Mouse (Mus musculus) embryo, embryonic 10 days (tissue): ENCODE data around the gene Paip2b.
"Not testable (repeated sequence)": the region's sequence is repeated elsewhere in the genome, so short reads cannot be mapped to it uniquely, and the experiment has no call there.

Experiments
- DNase-seq: peaks from one replicate; pipeline ENCODE4 v3.0.0-alpha.2; 2015; ENCODE audit warnings: low spot score

Paip2b gene

DNA sequence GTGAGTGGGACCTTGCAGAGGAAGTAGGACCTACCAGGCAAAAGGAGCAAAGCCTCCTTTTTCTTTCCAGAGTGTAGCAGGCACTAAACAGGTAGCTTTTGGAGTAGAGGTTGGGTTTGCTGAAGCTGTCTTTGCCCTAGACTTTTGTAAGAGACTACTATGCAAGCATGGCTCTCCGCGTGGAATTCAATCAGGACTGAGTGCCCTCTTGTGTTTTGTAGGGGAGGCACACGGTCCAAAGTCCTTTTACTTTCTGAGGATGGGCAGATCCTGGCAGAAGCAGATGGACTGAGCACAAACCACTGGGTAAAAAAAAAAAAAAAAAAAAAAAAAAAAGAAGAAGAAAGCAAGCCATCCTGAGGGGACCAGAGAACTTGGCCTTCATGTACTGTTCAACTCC lies 34.9 kb downstream of the Paip2b start:
- DNase-seq = no peak

DNA sequence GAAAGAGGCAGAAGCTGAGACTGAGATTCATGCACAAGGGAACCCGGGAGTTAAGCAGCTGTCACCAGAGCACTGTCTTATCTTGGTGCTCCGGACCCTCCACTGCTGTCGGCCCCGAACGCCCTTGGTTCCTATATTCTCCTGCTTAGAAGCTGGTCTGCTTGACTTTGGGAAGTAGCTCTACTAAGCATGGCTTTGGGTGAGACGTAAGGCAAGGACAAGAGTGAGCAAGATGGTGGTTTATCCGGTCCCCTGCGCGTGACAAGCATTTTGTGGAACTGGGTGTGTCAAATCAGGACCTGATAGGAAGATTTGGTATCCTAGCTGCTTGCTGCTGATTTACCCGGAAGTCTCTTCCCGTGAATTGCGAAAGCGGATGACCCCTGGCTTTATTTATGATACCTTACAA lies 36.0 kb downstream of the Paip2b start:
- DNase-seq = peak; percentile 21

DNA sequence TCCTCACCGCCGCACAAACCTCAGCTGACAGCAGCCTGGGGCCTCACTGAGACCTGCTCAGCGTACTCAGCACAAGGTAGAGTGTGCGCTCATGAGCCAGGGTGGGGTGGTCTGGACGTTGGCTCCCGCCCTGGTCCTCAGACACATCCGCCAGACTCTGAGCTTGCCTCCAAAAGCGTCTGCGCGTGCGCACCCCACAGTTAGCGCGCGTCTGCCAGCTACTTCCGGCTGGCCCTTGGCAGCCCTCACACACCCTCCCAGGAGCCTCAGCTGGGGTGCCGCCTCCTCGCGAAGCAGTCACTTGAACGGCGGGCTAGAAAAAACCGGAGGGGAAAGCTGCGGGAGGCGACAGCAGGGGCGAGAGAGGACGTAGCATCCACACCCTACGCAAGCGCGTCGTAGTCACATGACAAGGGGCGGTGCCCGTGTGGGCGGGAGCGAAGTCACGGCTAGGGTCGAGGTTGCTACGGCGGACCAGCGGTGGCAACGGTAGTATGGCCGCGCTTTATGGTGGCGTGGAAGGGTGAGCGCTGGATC lies 36.7 kb downstream of the Paip2b start, which contains the start of gene Nagk:
Nagk (plus strand) TSS at position 223 of the 537 bp plus-strand sequence.
- DNase-seq = peak; percentile 97

DNA sequence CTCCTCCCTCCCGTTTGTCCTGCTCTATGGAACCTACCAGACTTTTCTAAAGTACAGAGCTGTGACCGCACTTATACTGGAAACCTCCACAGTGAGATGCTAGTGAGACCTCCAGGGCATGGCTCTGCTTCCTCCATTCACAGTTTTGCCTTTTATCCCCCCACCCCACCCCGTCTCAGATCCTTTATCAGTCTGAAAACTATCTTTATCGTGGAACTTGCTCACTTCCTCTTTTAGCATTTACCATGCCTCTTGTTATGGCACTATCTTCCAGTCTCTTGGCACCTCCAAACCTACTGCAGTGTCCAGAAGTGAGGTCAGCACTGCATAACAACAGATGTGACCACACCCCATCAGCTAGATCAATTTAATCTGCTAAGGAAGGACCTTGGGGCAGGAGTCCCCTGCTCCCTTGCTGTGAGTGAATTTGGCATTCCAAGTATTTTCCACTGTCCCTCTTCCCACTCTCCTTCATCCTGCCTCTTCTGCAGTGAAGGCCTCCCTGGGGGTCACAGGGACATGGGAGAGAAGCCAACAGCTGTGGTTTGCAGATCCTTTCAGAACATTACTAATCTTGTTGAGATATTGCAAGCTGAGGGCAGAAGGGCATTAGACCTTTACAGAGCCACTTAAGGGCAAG lies 40.2 kb downstream of the Paip2b start:
- DNase-seq = no peak

DNA sequence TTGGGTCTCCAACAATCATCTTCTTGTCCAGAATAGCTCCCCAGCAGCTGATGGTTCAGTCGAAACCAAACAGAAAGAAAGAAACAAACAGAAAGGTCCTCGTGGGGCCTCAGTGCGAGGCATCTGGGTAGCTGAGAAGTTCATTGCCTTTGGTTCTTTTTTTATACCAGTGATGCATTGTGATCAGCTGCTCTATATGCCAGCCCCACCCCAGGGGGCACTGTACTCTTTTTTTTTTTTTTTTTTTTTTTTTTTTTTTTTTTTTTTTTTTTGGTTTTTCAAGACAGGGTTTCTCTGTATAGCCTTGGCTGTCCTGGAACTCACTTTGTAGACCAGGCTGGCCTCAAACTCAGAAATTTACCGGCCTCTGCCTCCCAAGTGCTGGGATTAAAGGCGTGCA lies 41.0 kb downstream of the Paip2b start:
- not testable (repeated sequence) for DNase-seq

DNA sequence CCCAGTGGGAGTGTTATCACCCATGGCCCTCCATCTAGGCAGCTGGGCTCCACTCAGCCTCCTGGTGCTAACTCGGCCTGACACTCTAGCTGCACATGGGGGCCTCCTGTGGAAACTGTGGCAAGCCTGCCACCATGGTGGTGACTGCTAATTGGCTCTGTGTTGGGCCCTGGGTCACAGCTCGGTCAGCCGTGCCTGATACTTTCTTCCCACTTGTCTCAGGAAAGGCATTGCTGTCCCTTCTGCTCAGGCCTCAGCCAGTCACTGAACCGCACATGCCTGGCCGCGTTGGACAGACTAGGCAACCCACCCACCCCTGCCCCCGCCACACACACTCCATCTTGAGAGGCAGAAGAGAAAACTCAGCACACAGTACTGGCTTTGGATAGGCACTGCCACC lies 43.0 kb downstream of the Paip2b start:
- peak; percentile 52 for DNase-seq

DNA sequence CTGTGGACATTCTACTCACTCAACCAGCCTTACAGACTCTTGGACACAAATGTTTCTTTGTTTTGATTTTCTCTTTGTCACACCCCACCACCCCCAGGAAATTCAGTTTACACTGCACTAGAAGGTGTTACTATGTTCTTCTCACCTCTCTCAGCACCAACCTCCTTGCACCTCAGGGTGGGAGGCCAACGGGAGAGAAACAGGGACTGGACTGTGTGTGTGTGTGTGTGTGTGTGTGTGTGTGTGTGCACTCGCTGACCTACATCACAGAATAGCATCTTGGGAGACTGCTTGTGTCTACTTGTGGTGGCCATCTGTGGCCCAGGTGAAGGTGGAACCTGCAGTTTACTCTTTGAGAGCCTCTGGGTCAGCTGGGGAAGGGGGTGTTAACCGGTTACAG lies 45.1 kb downstream of the Paip2b start:
- no peak for DNase-seq

DNA sequence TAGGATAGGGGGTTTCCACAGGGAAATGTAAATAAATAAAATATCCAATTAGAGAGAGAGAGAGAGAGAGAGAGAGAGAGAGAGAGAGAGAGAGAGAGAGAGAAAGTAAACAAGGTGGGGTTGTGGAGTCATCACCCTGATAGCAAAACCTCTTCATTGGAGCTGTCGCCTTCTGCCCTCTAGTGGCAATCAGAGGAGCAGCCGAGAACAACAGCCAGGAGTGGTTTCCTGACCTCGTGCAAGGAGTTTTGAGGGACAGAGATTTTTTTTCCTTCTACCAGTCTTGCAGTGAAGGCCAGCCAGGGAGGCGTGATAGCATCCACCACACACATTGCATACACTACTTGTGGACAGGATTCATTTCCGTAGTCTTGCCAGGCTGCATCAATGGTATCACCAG lies 52.5 kb downstream of the Paip2b start:
- DNase-seq = peak; percentile 74

DNA sequence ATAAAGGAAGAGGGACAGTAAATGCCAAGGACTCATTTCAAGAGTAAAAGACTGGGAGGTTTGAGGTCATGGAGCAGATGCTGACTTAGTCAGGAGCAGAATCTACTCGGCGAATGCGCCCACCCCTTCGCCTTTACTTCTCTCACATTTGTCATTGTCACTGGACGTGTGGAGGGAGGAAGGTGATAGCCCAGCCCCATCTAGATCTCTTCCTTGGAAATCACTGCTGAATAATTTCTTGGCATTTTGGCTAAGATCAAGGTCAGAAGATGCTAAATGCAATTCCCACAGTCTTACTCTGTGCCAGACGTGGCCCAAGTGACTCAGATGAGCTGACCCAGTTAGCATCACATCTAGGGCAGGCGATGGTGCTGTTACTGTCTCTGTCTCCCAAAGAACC lies 53.2 kb downstream of the Paip2b start:
- DNase-seq = no peak

DNA sequence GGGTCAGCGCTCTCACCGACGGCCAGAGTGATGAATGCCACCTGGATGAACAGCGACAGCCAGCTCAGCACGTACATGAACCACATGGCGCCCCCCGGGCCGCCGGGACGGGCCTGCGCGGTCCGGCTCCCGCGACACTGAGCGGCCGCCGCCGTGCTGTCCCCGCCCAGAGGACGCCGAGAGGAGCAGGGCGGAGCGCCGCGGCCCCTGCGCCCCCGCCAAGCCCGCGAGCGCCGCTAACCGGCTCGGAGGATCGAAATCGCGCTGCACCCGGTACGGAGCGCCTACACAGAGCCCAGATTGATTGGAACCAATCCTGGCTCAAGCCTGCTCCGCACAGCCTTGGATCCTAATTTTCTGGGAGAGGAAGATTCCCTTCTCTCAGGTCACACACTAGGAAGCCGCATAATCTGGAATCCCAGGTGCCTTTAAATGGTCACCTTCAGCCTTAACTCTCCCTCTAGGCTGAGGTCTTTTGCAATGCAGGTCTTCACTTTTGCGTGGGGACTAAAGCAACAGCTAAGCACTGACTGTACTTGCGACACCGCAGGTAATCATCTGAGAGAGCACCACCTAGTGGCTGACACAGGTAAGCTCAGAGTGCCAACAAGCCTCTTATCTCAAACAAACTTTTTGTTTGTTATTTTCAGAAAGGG lies 55.8 kb downstream of the Paip2b start, which contains the start of gene Tex261:
Tex261 (minus strand) TSS at position 176 of the 656 bp plus-strand sequence.
- peak; percentile 92 for DNase-seq

DNA sequence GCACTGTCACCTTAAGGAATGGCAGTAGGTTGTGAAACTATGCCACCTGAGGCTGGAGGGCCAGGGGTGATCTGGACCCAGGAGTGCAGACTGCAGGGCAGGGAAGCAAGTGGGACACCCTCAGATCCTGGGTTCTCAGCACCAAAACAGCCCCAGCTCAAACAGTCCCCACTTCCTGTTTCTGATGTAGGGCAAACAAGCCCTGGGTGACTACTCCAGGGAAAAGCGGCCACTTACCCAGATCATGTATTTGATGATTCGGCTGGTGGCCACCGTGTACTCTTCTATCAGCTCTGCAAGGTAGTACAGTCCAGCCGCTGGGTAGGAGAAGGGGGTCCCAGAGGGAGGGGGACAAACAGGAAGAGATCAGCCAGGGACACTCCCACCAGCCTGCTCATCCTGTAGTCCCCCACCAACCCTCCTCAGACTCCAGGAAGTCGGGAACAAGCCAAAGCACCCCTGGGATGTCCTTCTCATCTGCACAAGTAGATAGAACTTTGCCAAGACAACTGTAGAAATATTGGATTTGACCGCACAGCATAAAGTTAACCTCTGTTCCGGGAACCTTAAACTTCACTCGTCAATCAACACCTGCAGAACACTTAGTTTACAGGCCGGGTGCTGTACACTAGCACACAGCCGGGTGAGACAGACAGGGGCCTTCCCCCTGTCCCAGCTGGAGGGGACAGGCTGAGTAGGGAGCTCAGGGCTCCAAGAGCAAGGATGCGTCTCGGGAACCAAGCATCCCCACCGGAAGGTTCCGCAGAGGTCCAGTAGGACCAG lies 56.6 kb downstream of the Paip2b start:
- peak; percentile 17 for DNase-seq

DNA sequence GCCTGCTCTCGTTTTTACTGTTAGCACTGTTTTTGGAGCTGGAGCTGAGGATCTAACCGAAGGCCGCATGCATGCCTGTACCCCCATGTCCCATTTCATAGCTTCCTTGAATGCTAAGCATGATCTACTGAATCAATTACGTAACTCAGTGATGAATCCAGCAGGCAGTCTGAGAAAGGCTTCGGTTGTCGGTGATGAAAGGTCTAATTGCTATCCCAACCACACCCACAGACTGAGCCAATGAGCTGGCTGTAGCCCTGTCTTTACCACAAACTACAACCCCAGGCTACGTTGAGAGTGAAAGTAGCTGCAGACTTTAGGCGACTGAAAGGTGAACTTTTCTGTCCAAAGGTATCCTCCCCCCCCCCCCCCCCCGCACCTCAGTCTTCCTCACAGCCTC lies 57.4 kb downstream of the Paip2b start:
- DNase-seq = no peak

DNA sequence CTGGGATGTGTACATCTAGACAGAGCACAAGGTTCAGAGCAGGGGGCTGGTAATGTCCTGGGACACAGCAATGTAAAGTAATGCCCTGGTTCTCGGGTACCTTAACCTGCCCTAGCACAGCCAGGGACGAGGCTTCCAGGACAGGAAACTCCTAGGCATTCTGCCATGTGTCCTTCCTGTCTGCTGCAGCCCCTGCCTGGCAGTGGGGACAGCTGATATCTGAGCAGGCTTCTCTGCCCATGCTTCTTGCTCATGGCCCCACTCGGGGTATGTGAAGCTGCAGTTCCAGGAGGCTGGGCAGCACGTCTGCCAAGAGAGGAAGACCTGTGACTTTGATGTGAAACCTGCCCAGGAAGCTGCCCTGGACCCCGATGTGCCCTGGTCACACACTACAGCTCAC lies 63.1 kb downstream of the Paip2b start:
- DNase-seq = no peak

DNA sequence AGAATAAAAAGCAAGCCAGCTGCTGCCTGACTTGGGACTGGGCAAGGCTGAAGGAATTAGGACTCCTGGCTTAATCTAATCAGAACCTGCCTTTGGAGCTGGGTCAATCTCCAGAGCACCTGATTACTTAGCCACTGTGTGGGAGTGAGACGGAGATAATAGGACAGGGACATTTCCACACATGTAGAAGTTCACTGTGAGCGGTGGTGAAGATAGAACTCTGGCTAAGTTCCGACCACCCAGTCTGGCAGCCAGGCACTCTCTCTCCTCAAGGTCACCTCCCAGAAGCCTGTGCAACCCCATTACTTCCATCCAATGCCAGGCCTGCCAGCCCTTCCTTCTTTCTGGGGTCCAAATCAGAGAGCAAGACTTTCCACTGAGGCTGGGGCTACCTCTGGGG lies 64.6 kb downstream of the Paip2b start:
- no peak for DNase-seq

DNA sequence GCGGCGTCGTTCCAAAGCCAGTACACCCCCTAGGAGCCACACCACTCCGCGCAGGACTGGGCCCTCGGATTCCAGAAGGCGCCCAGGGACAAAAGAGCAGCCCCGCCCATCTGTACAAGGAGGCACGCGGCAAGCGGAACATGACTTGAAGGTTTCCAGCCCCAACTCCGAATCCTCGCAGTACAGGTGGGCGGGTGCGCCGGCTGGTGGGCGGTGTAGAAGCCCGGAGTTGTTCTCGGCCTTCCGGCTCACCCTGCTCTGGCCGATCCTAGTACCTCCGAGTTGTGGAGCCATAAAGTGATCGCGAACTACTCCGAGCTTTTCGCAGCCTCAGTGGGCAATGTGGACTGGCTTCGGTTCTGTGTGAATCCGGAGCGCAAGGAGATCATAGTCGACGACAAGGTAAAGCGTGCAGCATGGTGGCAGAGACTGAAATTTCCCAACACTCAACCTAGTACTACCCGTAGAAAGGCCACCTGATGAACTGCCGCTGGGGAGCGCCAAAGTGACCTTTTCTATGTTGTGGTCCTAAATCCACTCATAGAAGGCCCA lies 68.6 kb downstream of the Paip2b start:
- DNase-seq = peak; percentile 62

DNA sequence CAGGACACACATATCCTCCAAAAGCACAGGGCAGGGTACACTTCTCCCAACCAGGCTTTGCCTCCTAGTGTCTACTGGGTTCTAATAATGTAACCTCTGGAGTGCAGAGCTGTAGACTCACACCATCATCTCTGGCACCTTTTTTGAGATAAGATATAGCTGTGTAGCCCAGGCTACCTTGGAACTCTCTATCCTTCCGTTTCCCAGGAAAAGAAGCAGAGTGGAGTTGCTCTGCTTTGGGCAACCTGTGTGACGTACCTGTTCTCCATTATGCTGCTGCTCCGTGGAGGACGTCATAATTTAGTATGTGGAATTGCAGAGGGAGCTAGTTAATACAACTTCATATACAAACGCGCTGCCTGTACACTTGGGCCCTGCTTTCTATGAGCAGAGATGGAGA lies 69.2 kb downstream of the Paip2b start, which contains the start of gene Ankrd53:
Ankrd53 (plus strand) TSS at position 301 of the 400 bp plus-strand sequence.
- DNase-seq = no peak

DNA sequence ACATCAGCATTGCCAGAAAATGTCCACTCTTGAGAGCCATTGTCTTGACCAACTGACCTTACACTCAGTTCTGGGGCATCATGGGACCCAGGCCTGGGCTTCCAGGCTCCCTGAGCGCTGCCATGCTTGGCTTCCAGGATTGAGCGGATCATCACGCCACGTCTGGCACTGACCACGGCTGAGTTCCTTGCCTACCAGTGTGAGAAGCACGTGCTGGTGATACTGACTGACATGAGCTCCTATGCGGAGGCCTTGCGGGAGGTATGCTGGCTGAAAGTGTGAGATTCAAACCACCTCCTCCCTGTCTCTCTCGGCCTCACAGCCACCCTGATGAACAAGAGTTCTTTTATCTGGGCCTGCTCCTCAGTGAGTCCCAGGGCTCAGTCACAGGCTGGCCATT lies 75.5 kb downstream of the Paip2b start:
- no peak for DNase-seq
